Mouse (Mus musculus): ENCODE data around the gene Crtc2. TPM values are rescaled to one million over a fixed set of nuclear protein-coding genes. Genes with fewer than 3 reads are reported as not detected.
A peak's percentile ranks its signal among the peaks of the same experiment; 100 is the strongest.

Gene Crtc2
- 10 to 100 TPM; 38.3 to 49.5 TPM for total RNA-seq (2021)
- long read RNA-seq, experiment 1, transcript Crtc2-201 (14 exons, 2,747 nt) = major isoform, 5 of 15 reads
- long read RNA-seq, experiment 1, partial matches to known transcripts = 3 of 15 reads
- long read RNA-seq, experiment 1, other reads (novel, unspliced or antisense) = 7 of 15 reads
- long read RNA-seq, experiment 2, transcript Crtc2-201 (14 exons, 2,747 nt) = major isoform, 6 of 22 reads
- long read RNA-seq, experiment 2, partial matches to known transcripts = 6 of 22 reads
- long read RNA-seq, experiment 2, other reads (novel, unspliced or antisense) = 8 of 22 reads

DNA sequence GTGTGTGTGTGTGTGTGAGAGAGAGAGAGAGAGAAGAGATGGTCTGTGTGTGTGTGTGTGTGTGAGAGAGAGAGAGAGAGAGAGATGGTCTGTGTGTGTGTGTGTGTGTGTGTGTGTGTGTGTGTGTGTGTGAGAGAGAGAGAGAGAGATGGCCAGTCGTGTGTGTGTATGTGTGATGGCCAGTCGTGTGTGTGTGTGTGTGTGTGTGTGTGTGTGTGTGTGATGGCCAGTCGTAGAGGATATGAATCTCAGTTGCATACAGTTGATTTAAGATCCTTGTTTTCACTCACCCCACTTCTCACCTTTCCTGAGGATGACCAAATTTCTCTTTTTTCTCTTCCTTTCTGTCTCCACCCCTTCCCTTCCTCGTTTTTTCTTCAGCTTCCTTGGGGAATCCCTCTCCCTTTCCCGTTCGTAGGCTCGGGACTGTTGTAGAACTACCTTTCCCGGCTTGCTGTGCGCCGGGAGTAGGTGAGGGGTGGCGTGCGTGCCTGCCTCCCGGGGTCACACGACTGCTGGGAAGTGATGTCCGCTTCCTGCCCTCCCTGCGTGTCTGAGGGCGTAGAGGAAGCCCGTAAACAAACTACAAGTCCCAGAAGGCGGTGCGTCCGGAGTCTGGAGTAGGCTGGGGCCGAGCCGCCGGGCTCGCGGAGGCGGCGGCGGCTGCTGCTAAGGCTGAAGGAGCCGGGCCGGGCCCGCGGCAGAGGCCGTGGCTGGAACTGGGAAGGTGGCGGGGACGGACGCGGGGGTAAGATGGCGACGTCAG lies at the start of gene Crtc2:
Gene Crtc2, plus strand, starts transcription at position 511 of the 766 bp plus-strand sequence.
- peak within 1 kb of the TSS; percentile 97 for H3K4me3 ChIP-seq
- peak within 1 kb of the TSS; percentile 95 for H3K27ac ChIP-seq
- peak; percentile 97 to 99 for DNase-seq (ENCODE audit: low spot score in 2 of 2)
- TF ChIP-seq CTCF (conservative IDR thresholded peaks at IDR 0.05) = no peak

DNA sequence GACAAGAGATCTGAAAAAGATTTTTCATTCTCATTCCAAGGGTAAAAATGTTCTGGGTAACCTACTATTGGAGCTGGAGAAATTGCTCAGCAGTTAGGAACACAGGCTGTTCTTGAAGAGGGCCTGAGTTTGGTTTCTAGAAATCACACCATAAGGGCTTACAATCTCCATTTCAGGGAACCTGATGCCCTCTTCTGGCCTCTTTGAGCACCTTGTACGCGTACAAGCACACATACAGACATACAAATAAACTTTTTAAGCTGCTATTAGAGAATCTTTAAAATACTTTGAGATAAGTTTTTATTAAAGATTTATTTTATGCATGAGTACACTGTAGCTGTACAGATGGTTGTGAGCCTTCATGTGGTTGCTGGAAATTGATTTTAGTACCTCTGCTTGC lies 49.4 kb upstream of the Crtc2 start:
- DNase-seq (ENCODE audit: low spot score in 2 of 2) = no peak
- no peak overlapping the region for H3K4me3 ChIP-seq
- H3K27ac ChIP-seq = no peak overlapping the region
- TF ChIP-seq CTCF (conservative IDR thresholded peaks at IDR 0.05) = peak; percentile 14; the same call in 1 of the 2 replicates

DNA sequence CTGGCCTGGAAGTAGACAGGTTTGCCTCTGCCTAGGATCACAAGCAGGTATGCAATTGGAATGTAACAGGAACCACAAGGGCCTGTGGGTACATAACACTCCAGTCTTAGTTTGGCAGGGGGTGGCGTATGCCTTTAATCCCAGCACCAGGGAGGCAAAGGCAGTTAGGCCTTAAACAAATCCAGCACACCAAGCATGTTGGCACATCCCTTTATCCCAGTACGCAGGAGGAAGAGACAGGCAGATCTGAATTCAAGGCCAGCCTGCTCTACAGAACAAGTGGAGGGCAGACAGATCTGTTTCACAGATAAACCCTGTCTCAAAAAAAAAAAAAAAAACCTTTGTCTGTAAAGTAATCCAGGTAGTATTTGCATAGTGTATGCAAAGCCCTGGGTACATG lies 45.3 kb upstream of the Crtc2 start:
- Histone ChIP-seq H3K4me3 (no peak overlapping the region), H3K27ac (no peak overlapping the region)
- no peak for DNase-seq (ENCODE audit: low spot score in 2 of 2)
- TF ChIP-seq CTCF (conservative IDR thresholded peaks at IDR 0.05) = no peak

DNA sequence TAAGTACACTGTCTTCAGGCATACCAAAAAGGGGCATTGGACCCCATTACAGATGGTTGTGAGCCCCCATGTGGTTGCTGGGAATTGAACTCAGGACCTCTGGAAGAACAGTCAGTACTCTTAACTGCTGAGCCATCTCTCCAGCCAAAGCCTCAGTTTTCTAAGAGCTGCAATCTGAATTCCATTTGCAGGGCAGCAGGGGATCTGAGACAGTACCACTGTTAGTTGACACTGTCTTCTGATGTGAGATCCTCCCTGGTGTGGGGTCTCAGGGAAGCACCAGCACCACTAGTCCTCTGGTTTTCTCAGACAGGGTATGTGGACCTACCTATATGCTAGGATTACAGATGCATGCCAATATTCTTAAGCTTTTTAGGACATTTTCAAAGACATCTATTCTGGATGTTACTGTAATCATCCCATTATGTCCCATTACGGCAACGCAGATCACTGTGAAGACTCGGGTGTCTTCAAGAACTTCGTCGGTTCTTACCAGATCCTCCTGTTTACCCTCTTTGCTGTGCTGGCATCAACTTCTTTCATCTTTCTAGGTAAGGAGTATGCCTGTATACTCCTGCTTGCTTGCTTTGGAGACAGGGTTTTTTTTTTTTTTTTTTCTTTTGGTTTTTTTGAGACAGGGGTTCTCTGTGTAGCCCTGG lies 43.9 kb upstream of the Crtc2 start:
- DNase-seq (ENCODE audit: low spot score in 2 of 2) = no peak
- no peak overlapping the region for H3K4me3 ChIP-seq
- no peak overlapping the region for H3K27ac ChIP-seq
- no peak for TF ChIP-seq CTCF (conservative IDR thresholded peaks at IDR 0.05)

DNA sequence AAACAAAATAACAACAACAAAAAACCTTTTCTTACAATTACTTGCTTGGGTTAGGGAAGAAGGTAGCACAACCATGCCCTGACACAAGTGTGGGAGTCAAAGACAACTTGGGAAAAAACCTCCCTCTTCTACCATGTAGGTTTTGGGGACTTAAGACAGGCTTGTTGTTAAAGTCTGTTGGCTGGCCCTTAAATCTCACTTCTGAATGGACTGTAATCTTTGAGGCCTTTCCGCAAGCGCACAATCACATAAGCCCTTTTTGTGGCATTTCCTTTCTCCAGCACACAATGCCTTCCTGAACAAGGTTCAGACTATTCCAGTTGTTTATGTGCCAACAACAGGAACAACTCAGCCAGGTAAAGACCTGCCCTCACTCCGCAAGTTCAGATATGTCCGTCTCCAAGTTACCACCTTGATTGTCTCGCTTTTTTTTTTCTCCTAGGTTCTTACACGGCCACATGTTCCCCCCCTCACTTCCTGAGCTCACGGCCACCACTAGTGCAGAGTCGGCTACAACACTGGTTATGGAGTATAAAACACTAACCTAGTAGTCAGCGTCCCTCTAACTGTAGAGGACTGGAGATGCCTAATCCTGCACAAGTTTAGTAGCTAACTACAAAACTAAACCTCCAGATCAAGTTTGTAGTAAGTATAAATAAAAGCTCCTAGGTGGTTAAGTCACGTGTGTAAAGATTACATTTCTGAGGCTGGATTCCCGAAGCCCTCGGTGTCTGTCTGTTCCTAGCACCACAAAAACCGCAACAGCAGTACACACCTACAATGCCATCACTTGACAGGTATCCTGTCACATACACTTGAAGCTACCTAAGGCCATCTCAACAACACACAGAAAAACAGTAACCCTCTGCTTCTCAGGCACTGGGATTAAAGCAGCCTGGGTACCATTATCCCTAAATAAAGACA lies 42.2 kb upstream of the Crtc2 start:
- DNase-seq (ENCODE audit: low spot score in 2 of 2) = no peak
- Histone ChIP-seq H3K4me3 (peak overlapping the region; percentile 96), H3K27ac (peak overlapping the region; percentile 5; the same call in 1 of the 2 replicates)
- TF ChIP-seq CTCF (conservative IDR thresholded peaks at IDR 0.05) = no peak

DNA sequence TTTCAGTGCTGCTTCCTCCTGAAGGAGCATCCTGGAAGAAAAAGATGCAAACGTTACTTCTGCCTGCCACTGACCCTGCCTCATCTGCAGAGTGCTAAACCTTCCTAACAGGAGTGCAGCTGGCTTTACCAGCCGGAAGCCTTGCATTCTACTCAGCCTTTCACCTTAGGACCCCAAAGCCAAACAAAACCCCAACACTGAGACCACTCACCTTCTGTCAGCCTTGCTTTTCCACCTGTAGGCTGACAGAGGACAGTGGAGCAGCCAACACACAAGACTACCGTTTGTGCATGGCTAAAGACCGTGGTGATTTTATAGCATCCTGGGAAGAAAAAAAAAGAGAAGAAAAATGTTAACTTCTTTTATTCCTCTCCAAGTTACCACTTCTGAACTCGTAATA lies 41.2 kb upstream of the Crtc2 start:
- no peak for DNase-seq (ENCODE audit: low spot score in 2 of 2)
- Histone ChIP-seq H3K4me3 (peak overlapping the region; percentile 96), H3K27ac (peak overlapping the region; percentile 95)
- no peak for TF ChIP-seq CTCF (conservative IDR thresholded peaks at IDR 0.05)

DNA sequence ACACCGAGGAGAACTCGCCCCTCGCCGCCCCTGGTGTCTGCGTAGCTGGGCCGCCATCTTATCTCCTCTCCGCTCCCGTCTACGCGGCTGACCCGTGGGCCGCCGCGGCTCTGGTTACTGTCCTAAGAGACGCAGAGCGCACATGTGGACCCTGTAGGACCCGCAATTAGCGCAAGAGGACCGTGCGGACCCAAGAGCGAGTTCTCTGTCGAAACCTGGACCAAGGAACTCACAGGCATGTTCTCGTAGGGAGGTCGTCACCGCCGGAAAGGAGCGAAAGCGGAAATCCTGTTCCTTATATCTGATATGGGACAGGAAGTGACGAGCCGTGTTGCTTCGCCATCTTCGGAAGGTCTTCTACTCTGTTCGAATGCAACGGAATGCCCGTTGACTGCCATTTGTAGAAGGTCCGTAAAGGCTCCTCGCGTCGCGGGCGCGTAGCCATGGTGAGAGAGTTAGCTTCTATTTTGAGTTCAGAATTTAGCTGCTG lies 40.5 kb upstream of the Crtc2 start, which contains the start of the genes Rps27 and Rab13:
Gene Rps27, minus strand, starts transcription at position 275 of the 490 bp plus-strand sequence.
Gene Rab13, plus strand, starts transcription at position 319 of the 490 bp plus-strand sequence.
- peak; percentile 93 to 94 for DNase-seq (ENCODE audit: low spot score in 2 of 2)
- peak within 1 kb of the TSS; percentile 96 for H3K4me3 ChIP-seq
- H3K27ac ChIP-seq = peak within 1 kb of the TSS; percentile 95
- TF ChIP-seq CTCF (conservative IDR thresholded peaks at IDR 0.05) = no peak

DNA sequence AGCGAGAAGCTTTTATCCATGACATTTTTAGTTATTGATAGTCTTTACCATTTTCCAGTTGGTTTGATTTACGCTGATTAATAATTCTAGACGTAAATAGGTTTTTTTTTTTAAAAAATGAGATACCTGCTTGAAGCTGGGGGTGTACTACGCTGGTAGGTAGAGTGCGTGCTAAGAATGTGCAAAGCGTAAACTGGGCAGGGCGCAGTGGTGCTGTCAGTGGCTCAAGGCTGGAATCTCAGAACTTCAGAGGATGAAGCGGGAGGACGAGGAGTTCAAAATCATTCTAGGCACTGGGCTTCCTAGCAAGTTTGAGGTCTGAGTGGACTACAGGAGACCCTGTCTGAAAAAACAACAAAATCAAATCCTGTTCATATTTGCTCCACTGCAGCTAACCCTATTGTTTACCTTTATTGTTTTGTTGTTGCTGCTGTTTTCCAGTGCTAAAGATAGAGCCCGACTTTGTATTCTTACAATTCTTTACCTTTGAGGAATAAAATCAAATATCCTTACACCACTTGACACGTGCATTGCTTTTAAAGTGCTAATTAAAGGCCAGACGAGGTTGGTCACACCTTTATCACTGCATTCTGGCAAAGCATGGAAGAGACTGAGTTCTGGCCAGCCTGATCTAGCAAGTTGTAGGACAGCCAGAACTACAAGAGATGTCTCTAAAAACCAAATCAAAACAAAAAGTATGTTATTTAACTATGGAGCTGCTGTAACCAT lies 39.8 kb upstream of the Crtc2 start:
- Histone ChIP-seq H3K4me3 (peak overlapping the region; percentile 96), H3K27ac (peak overlapping the region; percentile 95)
- no peak for DNase-seq (ENCODE audit: low spot score in 2 of 2)
- TF ChIP-seq CTCF (conservative IDR thresholded peaks at IDR 0.05) = no peak

DNA sequence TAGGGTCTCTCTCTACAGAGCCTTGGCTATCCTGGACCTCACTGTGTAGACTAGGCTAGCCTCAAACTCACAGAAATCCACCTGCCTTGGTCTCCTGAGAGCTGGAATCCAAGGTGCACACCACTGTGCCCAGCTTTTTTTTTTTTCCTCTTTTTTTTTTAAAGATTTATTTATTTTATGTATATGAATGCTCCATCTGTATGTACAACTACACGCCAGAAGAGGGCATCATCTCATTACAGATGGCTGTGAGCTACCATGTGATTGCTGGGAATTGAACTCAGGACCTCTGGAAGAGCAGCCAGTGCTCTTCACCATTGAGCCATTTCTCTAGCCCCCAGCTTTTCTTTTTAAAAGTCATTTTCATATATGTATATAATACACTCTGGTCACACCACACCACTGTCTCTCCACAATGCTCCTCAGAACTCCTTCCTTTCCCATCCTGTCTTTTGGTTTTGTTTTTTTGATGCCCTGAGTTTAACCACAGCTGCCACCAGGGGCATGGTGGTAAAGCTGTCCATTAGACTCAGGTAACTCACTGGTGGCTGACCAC lies 38.1 kb upstream of the Crtc2 start:
- no peak overlapping the region for H3K4me3 ChIP-seq
- no peak for DNase-seq (ENCODE audit: low spot score in 2 of 2)
- H3K27ac ChIP-seq = no peak overlapping the region
- TF ChIP-seq CTCF (conservative IDR thresholded peaks at IDR 0.05) = peak; percentile 55

DNA sequence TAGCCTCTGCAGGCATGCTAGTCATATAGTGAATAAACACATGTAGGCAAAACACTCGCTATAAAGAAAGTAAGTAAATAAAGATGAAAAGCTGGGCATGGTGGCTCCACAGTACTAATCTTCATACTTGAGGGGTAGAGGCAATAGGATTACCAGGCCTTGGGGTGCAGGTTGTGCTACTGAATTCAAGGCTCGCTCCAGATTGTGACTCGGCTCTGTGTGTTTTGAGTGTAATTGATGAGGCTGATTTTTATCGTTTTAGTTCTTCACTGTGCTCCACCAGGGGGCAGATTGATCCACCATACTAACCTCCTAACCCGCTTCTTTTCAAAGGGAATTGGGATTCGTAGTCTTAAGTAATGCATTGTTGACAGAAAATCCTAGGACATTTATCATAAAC lies 33.9 kb upstream of the Crtc2 start:
- TF ChIP-seq CTCF (conservative IDR thresholded peaks at IDR 0.05) = peak; percentile 88
- H3K4me3 ChIP-seq = peak overlapping the region; percentile 49
- peak overlapping the region; percentile 87 for H3K27ac ChIP-seq
- DNase-seq (ENCODE audit: low spot score in 2 of 2) = peak; percentile 56 to 62

DNA sequence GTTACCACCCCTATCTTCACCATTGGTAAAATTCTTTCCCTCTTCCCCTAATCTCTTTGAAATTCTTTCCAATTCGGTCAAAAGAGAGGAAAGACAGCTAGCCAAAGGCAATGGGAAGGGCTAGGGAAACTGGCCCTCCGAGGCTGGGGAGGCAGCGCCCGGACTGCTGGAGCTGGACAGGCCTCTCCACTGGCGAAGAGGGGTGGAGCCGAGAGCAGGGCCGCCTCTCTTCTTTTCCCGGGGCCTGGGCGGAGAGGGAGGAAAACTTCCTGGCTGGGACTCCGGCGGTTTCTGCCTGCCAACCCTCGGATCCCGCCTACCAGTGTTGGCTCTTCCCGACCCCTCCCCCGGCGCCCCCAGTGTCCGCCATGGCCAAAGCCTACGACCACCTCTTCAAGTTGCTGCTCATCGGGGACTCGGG lies 33.4 kb upstream of the Crtc2 start:
- TF ChIP-seq CTCF (conservative IDR thresholded peaks at IDR 0.05) = no peak; the same call in 1 of the 2 replicates
- Histone ChIP-seq H3K27ac (peak overlapping the region; percentile 87), H3K4me3 (peak overlapping the region; percentile 49)
- peak; percentile 32 to 34 for DNase-seq (ENCODE audit: low spot score in 2 of 2)

All from layer of hippocampus, adult 2 months (tissue).